Mouse (Mus musculus) kidney, adult 18-20 months (tissue): Measurements from ENCODE around the gene Gm8720.
"Not testable (repeated sequence)": the region's sequence is repeated elsewhere in the genome, so short reads cannot be mapped to it uniquely, and the experiment has no call there.

Source experiments
- DNase-seq: peaks from one replicate; pipeline ENCODE4 v3.0.0; 2021

Gene Gm8720

GRCm38 (mm10) chr7:23067356-23067755, at the start of gene Gm8720:
TSS of gene Gm8720 (minus strand) at chr7:23067456.
- DNase-seq, result not testable (repeated sequence)

GRCm38 (mm10) chr7:23055240-23055639, 12.0 kb downstream of the Gm8720 start, which contains the start of gene Vmn1r163:
TSS of gene Vmn1r163 (plus strand) at chr7:23055540.
- not testable (repeated sequence) for DNase-seq

GRCm38 (mm10) chr7:23019823-23020222, 47.4 kb downstream of the Gm8720 start, which contains the start of gene Gm4216:
TSS of gene Gm4216 (minus strand) at chr7:23019923.
- DNase-seq, result not testable (repeated sequence)
